Mouse (Mus musculus) liver, adult 2 months (tissue): Measurements from ENCODE around the gene Sox5.

Experiments used
- CTCF ChIP-seq: fragments of 200-500 bp; IDR thresholded peaks from 2 replicates; pipeline ENCODE4 v1.5.1; 2011; ENCODE audit warnings: low read depth, low read length, control low read depth
- POLR2A ChIP-seq: fragments of 200-500 bp; IDR thresholded peaks from 2 replicates; pipeline ENCODE4 v1.6.1; 2011; ENCODE audit warnings: low read length, control low read depth; ENCODE audit not compliant: insufficient read depth; ENCODE audit errors: extremely low read depth

- TF ChIP-seq POLR2A (no peak), CTCF (no peak)
Observed at GRCm38 (mm10) chr6:144491761-144492415, 289.9 kb downstream of the Sox5 start.
